Mouse (Mus musculus): ENCODE data around the gene Zfp991. TPM values are rescaled to one million over a fixed set of nuclear protein-coding genes. Genes with fewer than 3 reads are reported as not detected.
"Not testable (repeated sequence)": the region's sequence is repeated elsewhere in the genome, so short reads cannot be mapped to it uniquely, and the experiment has no call there.

Zfp991 gene
- polyA plus RNA-seq, 1 experiment from 2014 or later: 3.1 TPM

GRCm38 (mm10) chr4:147176279-147176880 is 44.5 kb downstream of the Zfp991 start:
- not testable (repeated sequence) for H3K9ac ChIP-seq (ENCODE audit: low read depth, low read length); H3K4me1 ChIP-seq (ENCODE audit: control insufficient read depth, low read depth, low read length); H3K4me2 ChIP-seq (ENCODE audit: low read depth, low read length); H3K36me3 ChIP-seq (ENCODE audit: control insufficient read depth, insufficient read depth); ATAC-seq (ENCODE audit: low read depth); H3K27ac ChIP-seq (ENCODE audit: low read length); H3K27me3 ChIP-seq (ENCODE audit: control insufficient read depth, insufficient read depth, low read depth, low read length); H3K9me3 ChIP-seq (replicated peaks; ENCODE audit: control insufficient read depth, low read length); H3K4me3 ChIP-seq (ENCODE audit: low read depth, low read length)
- WGBS (ENCODE audit: insufficient replicate concordance): 68% methylated on average over 7 of the region's 12 CpGs

GRCm38 (mm10) chr4:147181141-147181685 is 49.4 kb downstream of the Zfp991 start:
- not testable (repeated sequence) for H3K36me3 ChIP-seq (ENCODE audit: control insufficient read depth, insufficient read depth); H3K9me3 ChIP-seq (replicated peaks; ENCODE audit: control insufficient read depth, low read length); H3K9ac ChIP-seq (ENCODE audit: low read depth, low read length); H3K27me3 ChIP-seq (ENCODE audit: control insufficient read depth, insufficient read depth, low read depth, low read length); H3K4me1 ChIP-seq (ENCODE audit: control insufficient read depth, low read depth, low read length); H3K4me2 ChIP-seq (ENCODE audit: low read depth, low read length); H3K4me3 ChIP-seq (ENCODE audit: low read depth, low read length); H3K27ac ChIP-seq (ENCODE audit: low read length); ATAC-seq (ENCODE audit: low read depth)
- 79% methylated on average over 7 of the region's 8 CpGs for WGBS (ENCODE audit: insufficient replicate concordance)

GRCm38 (mm10) chr4:147181969-147182705 is 50.3 kb downstream of the Zfp991 start:
- not testable (repeated sequence) for H3K9ac ChIP-seq (ENCODE audit: low read depth, low read length); H3K4me2 ChIP-seq (ENCODE audit: low read depth, low read length); H3K9me3 ChIP-seq (replicated peaks; ENCODE audit: control insufficient read depth, low read length); H3K4me3 ChIP-seq (ENCODE audit: low read depth, low read length); H3K36me3 ChIP-seq (ENCODE audit: control insufficient read depth, insufficient read depth); H3K4me1 ChIP-seq (ENCODE audit: control insufficient read depth, low read depth, low read length); H3K27ac ChIP-seq (ENCODE audit: low read length); H3K27me3 ChIP-seq (ENCODE audit: control insufficient read depth, insufficient read depth, low read depth, low read length)
- ATAC-seq (ENCODE audit: low read depth): 0 out of 2 replicates have a peak, but pooled peaks have one; percentile 35
- WGBS (ENCODE audit: insufficient replicate concordance): no CpG with 5 or more reads among the region's 13 CpGs

- H3K4me3 ChIP-seq (ENCODE audit: low read depth, low read length); H3K27me3 ChIP-seq (ENCODE audit: control insufficient read depth, insufficient read depth, low read depth, low read length); H3K27ac ChIP-seq (ENCODE audit: low read length); H3K4me2 ChIP-seq (ENCODE audit: low read depth, low read length); H3K9ac ChIP-seq (ENCODE audit: low read depth, low read length); H3K9me3 ChIP-seq (replicated peaks; ENCODE audit: control insufficient read depth, low read length); H3K4me1 ChIP-seq (ENCODE audit: control insufficient read depth, low read depth, low read length); H3K36me3 ChIP-seq (ENCODE audit: control insufficient read depth, insufficient read depth): not testable (repeated sequence)
- 74% methylated on average over 1 of the region's 1 CpGs for WGBS (ENCODE audit: insufficient replicate concordance)
- ATAC-seq (ENCODE audit: low read depth): peak; percentile 32; the same call in 1 of the 2 replicates
Measured at GRCm38 (mm10) chr4:147186824-147187223, 55.0 kb downstream of the Zfp991 start.

GRCm38 (mm10) chr4:147187283-147187965 is 55.6 kb downstream of the Zfp991 start:
- H3K4me1 ChIP-seq (ENCODE audit: control insufficient read depth, low read depth, low read length); H3K4me3 ChIP-seq (ENCODE audit: low read depth, low read length); H3K9me3 ChIP-seq (replicated peaks; ENCODE audit: control insufficient read depth, low read length); H3K9ac ChIP-seq (ENCODE audit: low read depth, low read length); H3K4me2 ChIP-seq (ENCODE audit: low read depth, low read length); H3K36me3 ChIP-seq (ENCODE audit: control insufficient read depth, insufficient read depth); H3K27me3 ChIP-seq (ENCODE audit: control insufficient read depth, insufficient read depth, low read depth, low read length); H3K27ac ChIP-seq (ENCODE audit: low read length): not testable (repeated sequence)
- peak; percentile 53 for ATAC-seq (ENCODE audit: low read depth)
- 61% methylated on average over 65 of the region's 71 CpGs for WGBS (ENCODE audit: insufficient replicate concordance)

- not testable (repeated sequence) for H3K4me3 ChIP-seq (ENCODE audit: low read depth, low read length); H3K36me3 ChIP-seq (ENCODE audit: control insufficient read depth, insufficient read depth); ATAC-seq (ENCODE audit: low read depth); H3K9me3 ChIP-seq (replicated peaks; ENCODE audit: control insufficient read depth, low read length); H3K4me2 ChIP-seq (ENCODE audit: low read depth, low read length); H3K4me1 ChIP-seq (ENCODE audit: control insufficient read depth, low read depth, low read length); H3K9ac ChIP-seq (ENCODE audit: low read depth, low read length); H3K27me3 ChIP-seq (ENCODE audit: control insufficient read depth, insufficient read depth, low read depth, low read length); H3K27ac ChIP-seq (ENCODE audit: low read length)
- whole genome bisulfite sequencing (ENCODE audit: insufficient replicate concordance): 65% methylated on average over 3 of the region's 9 CpGs
Measured at GRCm38 (mm10) chr4:147195186-147195585, 63.3 kb downstream of the Zfp991 start.

GRCm38 (mm10) chr4:147197210-147197609 is 65.4 kb downstream of the Zfp991 start:
- not testable (repeated sequence) for ATAC-seq (ENCODE audit: low read depth); H3K27ac ChIP-seq (ENCODE audit: low read length); H3K9ac ChIP-seq (ENCODE audit: low read depth, low read length); H3K9me3 ChIP-seq (replicated peaks; ENCODE audit: control insufficient read depth, low read length); H3K4me1 ChIP-seq (ENCODE audit: control insufficient read depth, low read depth, low read length); H3K27me3 ChIP-seq (ENCODE audit: control insufficient read depth, insufficient read depth, low read depth, low read length); H3K36me3 ChIP-seq (ENCODE audit: control insufficient read depth, insufficient read depth); H3K4me3 ChIP-seq (ENCODE audit: low read depth, low read length); H3K4me2 ChIP-seq (ENCODE audit: low read depth, low read length)
- 58% methylated on average over 2 of the region's 2 CpGs for WGBS (ENCODE audit: insufficient replicate concordance)

GRCm38 (mm10) chr4:147199055-147199750 is 67.4 kb downstream of the Zfp991 start:
- ATAC-seq (ENCODE audit: low read depth): peak; percentile 20; the same call in 1 of the 2 replicates

More at GRCm38 (mm10) chr4:147199055-147199750, 67.4 kb downstream of the Zfp991 start:
- not testable (repeated sequence) for H3K4me3 ChIP-seq (ENCODE audit: low read depth, low read length); H3K27ac ChIP-seq (ENCODE audit: low read length); H3K4me2 ChIP-seq (ENCODE audit: low read depth, low read length); H3K9me3 ChIP-seq (replicated peaks; ENCODE audit: control insufficient read depth, low read length); H3K36me3 ChIP-seq (ENCODE audit: control insufficient read depth, insufficient read depth); H3K9ac ChIP-seq (ENCODE audit: low read depth, low read length); H3K4me1 ChIP-seq (ENCODE audit: control insufficient read depth, low read depth, low read length); H3K27me3 ChIP-seq (ENCODE audit: control insufficient read depth, insufficient read depth, low read depth, low read length)
- WGBS (ENCODE audit: insufficient replicate concordance): 52% methylated on average over 6 of the region's 6 CpGs
